Mouse (Mus musculus) erythroblast, adult 5-6 weeks (primary cell): Measurements from ENCODE around the gene Ltbp1. TPM values are rescaled to one million over a fixed set of nuclear protein-coding genes. Genes with fewer than 3 reads are reported as not detected.

Experiments used
- ATAC-seq: replicated peaks from 2 replicates; pipeline ENCODE4 v1.8.0; 2016; ENCODE audit warnings: moderate number of reproducible peaks, mild to moderate bottlenecking, moderate TSS enrichment, inconsistent platforms; ENCODE audit not compliant: poor library complexity, low FRiP score, severe bottlenecking
- total RNA-seq, 2 experiments: library from RNA; stranded (forward) in 1 of 2; stranded (reverse) in 1 of 2; fragments of 150-400 nt in 1 of 2; fragments of 200-764, 138-1000 nt in 1 of 2; gene quantifications; 2 replicates each; pipeline versions ENCODE4 v1.2.3 to v1.2.4; 2015 to 2017; ENCODE audit warnings: low replicate concordance in 2 of 2

The Ltbp1 gene
- total RNA-seq, 2 experiments from 2014 or later: 0.51 TPM; not detected in 1

GRCm38 (mm10) chr17:75372371-75372770 lies 367.0 kb downstream of the Ltbp1 start:
- ATAC-seq: no peak; the same call in 1 of the 2 replicates

GRCm38 (mm10) chr17:75374287-75375024 lies 369.1 kb downstream of the Ltbp1 start:
- ATAC-seq: no peak

DNA sequence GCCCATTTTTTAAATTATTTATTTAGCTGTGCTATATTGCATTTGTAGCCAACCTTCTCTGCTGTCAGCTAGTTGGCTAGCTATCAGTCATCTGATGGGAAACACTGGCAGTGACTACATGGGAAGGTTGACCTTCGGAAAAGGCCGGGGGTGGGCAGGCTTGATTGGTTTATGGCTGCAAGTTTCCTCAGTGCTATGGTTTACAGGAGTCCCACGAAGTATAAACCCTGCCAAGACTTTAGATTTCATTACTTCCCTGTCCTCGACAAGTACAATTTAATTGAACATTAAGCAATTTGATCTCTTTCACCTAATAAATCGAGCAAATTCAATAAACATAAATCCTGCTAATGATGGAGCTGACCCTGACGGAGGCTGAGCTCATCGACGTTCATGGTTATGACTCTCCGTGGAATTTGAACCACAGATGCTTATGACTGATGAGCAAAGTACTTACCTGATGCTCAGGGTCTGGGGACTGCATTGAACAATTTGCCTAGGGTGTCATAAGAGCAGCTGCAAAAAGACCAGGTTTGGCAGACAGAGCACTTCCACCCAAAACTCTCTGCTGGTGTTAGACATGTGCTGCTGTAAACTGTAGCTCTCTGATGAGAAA lies 373.0 kb downstream of the Ltbp1 start:
- no peak for ATAC-seq

GRCm38 (mm10) chr17:75380167-75380566 lies 374.8 kb downstream of the Ltbp1 start:
- ATAC-seq: no peak

GRCm38 (mm10) chr17:75388402-75388801 lies 383.0 kb downstream of the Ltbp1 start:
- ATAC-seq: no peak

- no peak for ATAC-seq
Measured at GRCm38 (mm10) chr17:75390142-75390541, 384.8 kb downstream of the Ltbp1 start.

GRCm38 (mm10) chr17:75391429-75392192 lies 386.2 kb downstream of the Ltbp1 start:
- ATAC-seq: no peak

DNA sequence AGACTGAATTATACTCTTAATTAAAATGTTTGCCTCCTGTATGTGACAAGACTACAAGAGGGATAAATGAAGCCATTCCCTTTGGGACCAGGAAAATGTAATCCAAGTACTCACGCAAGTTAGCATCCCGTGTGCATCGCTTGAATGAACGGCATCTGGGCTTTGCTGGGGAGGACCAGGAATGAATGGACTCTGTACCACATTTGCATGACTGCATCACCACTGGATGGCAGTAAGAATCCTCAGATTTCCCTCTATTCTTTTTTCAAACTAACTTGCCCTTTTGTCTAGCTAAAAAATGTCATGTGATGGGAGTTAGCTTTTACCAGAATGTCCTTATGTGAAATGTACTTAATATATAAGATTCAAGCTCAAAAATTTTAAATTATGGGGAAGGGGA lies 401.0 kb downstream of the Ltbp1 start:
- no peak for ATAC-seq

- ATAC-seq: no peak
Measured at GRCm38 (mm10) chr17:75416861-75417260, 411.5 kb downstream of the Ltbp1 start.

GRCm38 (mm10) chr17:75434152-75434551 lies 428.8 kb downstream of the Ltbp1 start:
- ATAC-seq: no peak

GRCm38 (mm10) chr17:75434871-75435270 lies 429.5 kb downstream of the Ltbp1 start:
- no peak for ATAC-seq

GRCm38 (mm10) chr17:75435599-75435998 lies 430.2 kb downstream of the Ltbp1 start, which contains the start of gene Rasgrp3:
Gene Rasgrp3 (plus strand): TSS chr17:75435896.
- no peak for ATAC-seq

GRCm38 (mm10) chr17:75436095-75436494 lies 430.7 kb downstream of the Ltbp1 start:
- no peak for ATAC-seq

DNA sequence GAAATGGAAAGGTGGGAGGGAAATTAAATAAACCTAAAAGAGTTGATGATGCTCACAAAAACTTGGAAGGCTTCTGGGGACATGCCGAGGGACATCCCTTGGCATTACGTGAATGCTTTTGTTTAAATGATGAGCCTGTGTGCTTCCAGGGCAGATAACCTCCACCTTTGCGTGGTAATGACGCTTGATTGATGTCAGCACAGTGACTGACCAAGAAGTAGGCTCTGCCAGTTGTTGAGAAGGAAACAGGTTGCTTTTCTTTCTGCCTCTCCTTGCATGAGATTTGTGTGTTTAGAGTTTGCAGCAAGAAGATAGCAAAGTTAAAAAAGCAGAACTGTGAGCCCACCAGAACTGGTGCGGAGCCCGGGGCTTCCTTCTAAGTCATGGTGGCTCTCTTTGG lies 431.5 kb downstream of the Ltbp1 start:
- no peak for ATAC-seq

DNA sequence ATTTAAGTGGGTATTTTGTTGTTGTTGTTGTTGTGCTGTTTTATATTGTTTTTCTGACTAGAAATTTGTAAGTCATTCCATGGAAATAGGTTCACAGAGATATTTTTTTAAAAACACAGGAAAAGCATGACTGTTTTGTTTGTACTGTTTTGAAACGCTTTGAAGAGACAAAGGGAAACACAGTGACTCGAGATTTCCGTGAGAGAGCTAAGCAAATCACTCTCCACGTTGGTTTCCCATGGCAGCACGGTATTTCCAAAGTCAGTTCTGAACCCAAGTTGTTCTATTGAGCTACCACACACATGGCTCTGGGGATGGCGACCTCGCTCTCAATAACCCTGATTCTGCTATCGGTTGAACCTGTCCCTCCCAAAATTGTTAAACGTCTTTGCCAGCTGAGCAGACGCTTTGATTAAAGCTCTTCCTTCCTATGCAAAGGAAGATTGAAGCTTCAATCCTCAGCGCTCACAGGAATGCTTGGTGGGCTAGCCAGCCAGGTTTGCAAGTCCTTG lies 431.9 kb downstream of the Ltbp1 start:
- ATAC-seq: no peak

GRCm38 (mm10) chr17:75438162-75438561 lies 432.8 kb downstream of the Ltbp1 start:
- no peak for ATAC-seq

- no peak for ATAC-seq
Measured at GRCm38 (mm10) chr17:75439062-75439461, 433.7 kb downstream of the Ltbp1 start.

DNA sequence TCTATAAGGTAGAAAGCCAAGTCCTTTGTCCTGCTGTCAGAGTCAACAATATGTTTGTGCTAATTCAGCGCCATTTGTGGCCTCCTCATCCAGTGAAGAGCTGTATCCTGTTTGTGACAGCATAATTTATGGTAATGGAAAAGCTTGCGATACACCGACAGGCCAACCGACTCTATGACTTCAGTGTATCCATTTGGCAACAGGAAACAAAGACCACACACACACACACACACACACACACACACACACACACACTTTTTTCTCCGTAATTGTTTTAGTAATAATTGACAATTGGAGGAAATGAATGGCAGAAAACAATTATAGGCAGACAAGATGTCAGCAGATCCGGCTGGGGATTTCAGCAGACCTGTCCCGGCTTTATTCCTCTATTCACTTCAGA lies 435.3 kb downstream of the Ltbp1 start:
- no peak for ATAC-seq

- no peak for ATAC-seq
Measured at GRCm38 (mm10) chr17:75441260-75441830, 436.0 kb downstream of the Ltbp1 start.
